Mouse (Mus musculus): ENCODE data around the gene Epha2.

GRCm38 (mm10) chr4:141314745-141315144 is 13.7 kb downstream of the Epha2 start:
- no peak for TF ChIP-seq CTCF (IDR thresholded peaks at IDR 0.05; ENCODE audit: control insufficient read depth, insufficient read depth, low read length)
- TF ChIP-seq POLR2A (IDR thresholded peaks at IDR 0.05; ENCODE audit: borderline replicate concordance, control insufficient read depth, low read depth, low read length), result no peak
